Mouse (Mus musculus) erythroblast, embryonic 14.5 days (primary cell): ENCODE data around the gene Vmn2r39. TPM values are rescaled to one million over a fixed set of nuclear protein-coding genes. Genes with fewer than 3 reads are reported as not detected.
"Not testable (repeated sequence)": the region's sequence is repeated elsewhere in the genome, so short reads cannot be mapped to it uniquely, and the experiment has no call there.

ENCODE experiments used
- H3K27me3 ChIP-seq: 2 replicates; pipeline ENCODE4 v1.6.1; 2012; ENCODE audit warnings: inconsistent platforms; ENCODE audit not compliant: control insufficient read depth
- H3K36me3 ChIP-seq: 2 replicates; pipeline ENCODE4 v1.6.1; 2012; ENCODE audit warnings: mild to moderate bottlenecking, inconsistent platforms; ENCODE audit not compliant: control insufficient read depth
- H3K4me1 ChIP-seq: 2 replicates; pipeline ENCODE4 v1.6.1; 2012; ENCODE audit warnings: inconsistent platforms; ENCODE audit not compliant: control insufficient read depth
- H3K4me3 ChIP-seq: replicated peaks from 2 replicates; pipeline ENCODE3; 2012; ENCODE audit warnings: moderate library complexity, mild to moderate bottlenecking, inconsistent platforms
- H3K9me3 ChIP-seq: 2 replicates; pipeline ENCODE4 v1.6.1; 2012; ENCODE audit warnings: low read length, inconsistent platforms, mixed read lengths; ENCODE audit not compliant: control insufficient read depth
- polyA plus RNA-seq: library from polyadenylated mRNA; stranded (reverse); fragments of >175 nt; gene quantifications from 2 replicates; pipeline ENCODE4 v1.2.3, GENCODE M21; 2012

Vmn2r39 gene
- not detected in 2 replicates for polyA plus RNA-seq

- not testable (repeated sequence) for H3K9me3 ChIP-seq, H3K36me3 ChIP-seq, H3K4me3 ChIP-seq, H3K4me1 ChIP-seq, H3K27me3 ChIP-seq
Observed at GRCm38 (mm10) chr7:9030698-9031097, at the start of gene Vmn2r39. Gene Vmn2r39 (minus strand): TSS chr7:9030798.

GRCm38 (mm10) chr7:9065353-9065752, 34.8 kb upstream of the Vmn2r39 start:
- not testable (repeated sequence) for H3K36me3 ChIP-seq, H3K27me3 ChIP-seq, H3K4me1 ChIP-seq, H3K9me3 ChIP-seq, H3K4me3 ChIP-seq

Other genes starting within 250 kb of the Vmn2r39 start
- gene Vmn2r40, start 99.4 kb downstream of the Vmn2r39 start, polyA plus RNA-seq = not detected in 2 replicates
- 0.02 TPM in 1 of 2 replicates, not detected in the other for gene Vmn2r38, start 67.1 kb upstream of the Vmn2r39 start, polyA plus RNA-seq
- not detected in 2 replicates for gene Vmn2r37, start 192.9 kb upstream of the Vmn2r39 start, polyA plus RNA-seq